Mouse (Mus musculus): ENCODE data around the gene Adgrb3. TPM values are rescaled to one million over a fixed set of nuclear protein-coding genes. Genes with fewer than 3 reads are reported as not detected.

Adgrb3 gene
- not detected in 2 replicates for total RNA-seq (2023)

DNA sequence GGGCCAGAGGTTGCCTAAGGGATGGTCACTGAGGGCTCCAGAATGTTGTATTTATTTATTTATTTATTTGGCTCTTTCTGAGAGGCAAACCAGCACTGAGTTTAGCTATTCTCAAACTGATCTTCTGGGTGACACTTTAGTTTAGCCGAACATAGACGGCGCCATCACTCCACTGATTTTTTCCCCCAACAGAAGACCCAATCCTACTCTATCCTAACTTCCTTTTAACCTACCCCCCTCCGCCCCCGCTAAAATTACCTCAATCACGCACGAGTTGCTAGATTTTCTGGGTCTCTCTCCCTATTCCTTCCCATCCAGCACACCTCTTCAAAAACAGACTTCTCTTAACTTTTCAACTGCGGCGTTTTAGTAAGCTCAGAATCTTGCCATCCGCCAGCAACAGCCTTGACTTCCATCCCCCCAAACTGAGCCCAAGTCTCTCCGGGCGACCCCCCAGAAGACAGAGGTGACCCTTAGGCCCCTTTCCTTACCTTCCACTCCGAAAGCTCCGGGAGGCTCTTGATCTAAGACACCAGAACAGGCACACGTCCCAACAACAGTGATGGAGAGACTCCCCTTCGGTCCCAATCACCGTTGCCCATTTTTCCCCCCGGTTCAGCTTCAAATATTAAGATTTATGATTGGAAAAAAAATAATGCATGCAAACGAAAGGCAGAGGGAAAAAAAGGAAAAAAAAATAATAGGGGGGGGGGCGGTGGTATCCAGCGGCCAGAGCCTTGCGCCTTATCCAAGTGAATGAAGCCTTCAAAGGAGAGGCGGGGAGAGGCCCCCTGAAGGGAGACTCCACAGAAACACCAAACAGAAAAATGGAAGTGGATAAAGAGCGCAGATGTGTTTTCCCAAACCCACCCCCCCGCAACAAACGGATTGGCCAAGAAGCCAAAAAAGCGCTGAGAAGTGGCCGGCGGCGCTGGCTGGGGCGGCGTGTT is at the start of gene Adgrb3:
Adgrb3 (minus strand) TSS at position 737 of the 950 bp plus-strand sequence.

